Mouse (Mus musculus): ENCODE data around the gene Zfp273. TPM values are rescaled to one million over a fixed set of nuclear protein-coding genes. Genes with fewer than 3 reads are reported as not detected.
A peak's percentile ranks its signal among the peaks of the same experiment; 100 is the strongest.

Zfp273 gene
- total RNA-seq, 2 experiments from 2014 or later, result 1.1 to 1.3 TPM

GRCm38 (mm10) chr13:67867899-67868298, 54.4 kb downstream of the Zfp273 start:
- DNase-seq, result no peak

DNA sequence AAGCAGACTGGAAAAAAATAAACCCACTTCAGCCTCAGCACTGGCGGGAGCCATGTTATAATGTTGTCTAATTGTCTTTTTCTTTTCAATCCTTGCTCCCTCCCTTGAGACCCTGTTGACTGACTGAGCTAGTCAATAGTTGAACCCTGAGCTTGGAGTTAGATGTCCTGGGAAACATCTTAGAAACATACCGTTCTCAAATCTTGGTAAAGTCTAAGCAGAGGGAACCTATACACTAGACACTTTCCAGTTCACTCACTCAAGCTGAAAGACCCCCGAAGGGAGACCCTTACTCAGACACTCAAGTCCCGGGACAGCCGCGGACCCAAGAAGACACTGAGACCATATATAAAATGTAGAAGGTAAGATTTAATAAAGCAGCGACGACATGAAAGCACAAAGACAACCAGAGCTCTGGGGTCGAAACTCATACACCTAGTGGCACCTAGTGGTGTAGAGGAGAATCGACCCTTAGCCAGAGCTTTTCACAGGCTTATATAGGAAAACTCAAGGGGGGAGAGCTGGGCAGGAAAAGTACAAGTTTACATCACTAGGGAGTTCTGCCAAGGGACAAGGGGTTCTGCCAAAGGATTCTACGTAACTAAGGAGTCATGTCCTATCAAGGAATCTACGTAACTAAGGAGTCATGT, 62.6 kb downstream of the Zfp273 start:
- DNase-seq, result peak in 1 of 2 experiments; percentile 4

Other genes with a start within 250 kb of the Zfp273 start
- gene Zfp729b, start 204.0 kb upstream of the Zfp273 start, total RNA-seq (2021), result 1 to 10 TPM; 3.5 to 3.7 TPM
- gene Gm49345, start 176.0 kb upstream of the Zfp273 start, total RNA-seq (2021), result 1 to 10 TPM in 1 of 2 experiments, not detected in 1; 1.4 TPM
- 1 to 10 TPM; 2.7 to 3.5 TPM for gene Zfp729a, start 175.9 kb upstream of the Zfp273 start, total RNA-seq (2021)
- gene Zfp738, start 126.7 kb upstream of the Zfp273 start, total RNA-seq (2021), result 1 to 10 TPM; 4.0 to 4.9 TPM
- gene Zfp65, start 84.6 kb upstream of the Zfp273 start, total RNA-seq (2021), result 1 to 10 TPM; 4.8 to 8.4 TPM
- gene Zfp85, start 58.5 kb upstream of the Zfp273 start, total RNA-seq (2021), result 1 to 10 TPM; 1.7 to 2.8 TPM
- 1 to 10 TPM in 1 of 2 experiments, under 1 TPM in 1; 0.93 to 1.3 TPM for gene Zfp493, start 34.0 kb upstream of the Zfp273 start, total RNA-seq (2021)
- 1 to 10 TPM; 1.1 to 1.4 TPM for gene Gm10037, start 17.4 kb downstream of the Zfp273 start, total RNA-seq (2021)
- gene BC048507, start 49.6 kb downstream of the Zfp273 start, total RNA-seq (2021), result not detected